Mouse (Mus musculus): Measurements from ENCODE around the gene Otc.

- no peak for TF ChIP-seq CTCF (conservative IDR thresholded peaks at IDR 0.05; ENCODE audit: low read length)
- TF ChIP-seq NANOG (IDR thresholded peaks at IDR 0.05; ENCODE audit: borderline replicate concordance, low read length): no peak
- no peak for TF ChIP-seq POU5F1 (IDR thresholded peaks at IDR 0.05; ENCODE audit: borderline replicate concordance, low read length)
These were observed 16.2 kb downstream of the Otc start for GRCm38 (mm10) chrX:10268308-10268707.

All from E14TG2a.4 (cell line).